ENCODE assay signal across 14 mouse cellular contexts in the genomic region with DNA sequence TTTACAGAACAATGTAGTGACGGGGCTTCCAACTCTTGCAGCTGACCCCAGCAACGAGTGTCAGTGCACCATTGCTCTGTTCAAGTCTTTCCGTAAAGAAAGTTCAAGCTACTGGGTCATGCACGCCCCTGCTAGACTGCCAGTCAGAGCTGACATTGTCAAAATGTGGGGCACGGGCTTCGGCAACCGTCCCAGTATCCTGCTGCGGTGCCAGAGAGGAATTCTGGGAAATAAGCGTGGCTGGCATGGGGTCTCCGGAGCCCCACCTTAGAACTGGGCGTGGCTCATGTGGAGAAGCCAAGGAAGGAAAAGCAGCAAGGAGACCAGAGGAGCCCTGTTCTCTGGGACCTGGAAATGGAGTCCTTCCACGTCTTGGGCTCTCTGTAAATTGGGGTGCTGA.
"Had no signal": no experiment of that assay in that cellular context is flagged by ENCODE, and none has a peak within 500 bp of the region (broad histone marks: within the 10 kb centered on the region; RNA-seq: fewer than 3 reads in every experiment).

No protein-coding gene starts in this region.

- H3K4me3 ChIP-seq: megakaryocyte, embryonic 14.5 days; midbrain, embryonic 13.5 days; midbrain, embryonic 15.5 days; neural tube, embryonic 12.5 days; stomach, embryonic 15.5 days had no signal

- H3K27ac ChIP-seq: midbrain, embryonic 13.5 days; midbrain, embryonic 15.5 days; neural tube, embryonic 12.5 days; stomach, embryonic 15.5 days; stomach, postnatal 0 days had no signal

- DNase-seq: lung, adult 18-20 months; lung, embryonic 14.5 days; lung, postnatal 10 days; lung, postnatal 4 days; right cerebral cortex, postnatal 14 days; thymus, adult 2 months; thymus, postnatal 14 days; thymus, postnatal 36 days had no signal
